Mouse (Mus musculus) E14TG2a.4 (cell line): ENCODE results near the gene H1f0.
"Not testable (repeated sequence)": the region's sequence is repeated elsewhere in the genome, so short reads cannot be mapped to it uniquely, and the experiment has no call there.

Source experiments
- H3K27me3 ChIP-seq: 2 replicates; pipeline ENCODE4 v1.6.1; 2014; ENCODE audit warnings: low read length, control low read depth; ENCODE audit not compliant: insufficient read depth
- H3K36me3 ChIP-seq: 2 replicates; pipeline ENCODE4 v1.6.1; 2014; ENCODE audit warnings: low read length, control low read depth; ENCODE audit not compliant: insufficient read depth
- H3K4me1 ChIP-seq: replicated peaks from 2 replicates; pipeline ENCODE4 v1.6.1; 2014; ENCODE audit warnings: low read depth, low read length, control low read depth
- H3K4me3 ChIP-seq: replicated peaks from 2 replicates; pipeline ENCODE4 v1.5.1; 2014; ENCODE audit warnings: mild to moderate bottlenecking, low read length
- H3K9me3 ChIP-seq: 2 replicates; pipeline ENCODE4 v1.6.1; 2014; ENCODE audit warnings: low read length, control low read depth
- CTCF ChIP-seq: conservative IDR thresholded peaks from 2 replicates; pipeline ENCODE4 v1.5.1; 2014; ENCODE audit warnings: low read length
- NANOG ChIP-seq: IDR thresholded peaks from 2 replicates; pipeline ENCODE4 v1.6.1; 2014; ENCODE audit warnings: borderline replicate concordance, low read length, mixed read lengths
- POU5F1 ChIP-seq: IDR thresholded peaks from 2 replicates; pipeline ENCODE4 v1.6.1; 2014; ENCODE audit warnings: low read length, borderline replicate concordance

Gene H1f0

DNA sequence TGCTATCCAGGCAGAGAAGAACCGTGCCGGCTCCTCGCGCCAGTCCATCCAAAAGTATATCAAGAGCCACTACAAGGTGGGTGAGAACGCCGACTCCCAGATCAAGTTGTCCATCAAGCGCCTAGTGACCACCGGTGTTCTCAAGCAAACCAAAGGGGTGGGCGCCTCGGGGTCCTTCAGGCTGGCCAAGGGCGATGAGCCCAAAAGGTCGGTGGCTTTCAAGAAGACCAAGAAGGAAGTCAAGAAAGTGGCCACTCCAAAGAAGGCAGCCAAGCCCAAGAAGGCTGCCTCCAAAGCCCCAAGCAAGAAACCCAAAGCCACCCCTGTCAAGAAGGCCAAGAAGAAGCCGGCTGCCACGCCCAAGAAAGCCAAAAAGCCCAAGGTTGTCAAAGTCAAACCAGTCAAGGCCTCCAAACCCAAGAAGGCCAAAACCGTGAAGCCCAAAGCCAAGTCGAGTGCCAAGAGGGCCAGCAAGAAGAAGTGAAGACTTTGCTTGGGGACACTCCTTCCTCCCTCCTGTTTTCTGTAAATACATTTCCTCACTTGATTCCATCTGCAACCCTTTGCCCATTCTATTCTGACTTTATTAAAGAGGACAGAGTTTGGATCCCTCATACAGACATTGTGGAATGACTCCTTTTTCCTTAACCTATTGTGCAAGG, 704 bp downstream of the H1f0 start:
- Histone ChIP-seq H3K27me3 (peaks cover 56% of the 10 kb centered on the region), H3K9me3 (no peaks in the 10 kb centered on the region), H3K4me1 (peaks cover 57% of the 10 kb centered on the region), H3K4me3 (peak overlapping the region; percentile 80), H3K36me3 (peaks cover 4% of the 10 kb centered on the region)
- no peak for TF ChIP-seq CTCF
- no peak for TF ChIP-seq POU5F1
- no peak for TF ChIP-seq NANOG

DNA sequence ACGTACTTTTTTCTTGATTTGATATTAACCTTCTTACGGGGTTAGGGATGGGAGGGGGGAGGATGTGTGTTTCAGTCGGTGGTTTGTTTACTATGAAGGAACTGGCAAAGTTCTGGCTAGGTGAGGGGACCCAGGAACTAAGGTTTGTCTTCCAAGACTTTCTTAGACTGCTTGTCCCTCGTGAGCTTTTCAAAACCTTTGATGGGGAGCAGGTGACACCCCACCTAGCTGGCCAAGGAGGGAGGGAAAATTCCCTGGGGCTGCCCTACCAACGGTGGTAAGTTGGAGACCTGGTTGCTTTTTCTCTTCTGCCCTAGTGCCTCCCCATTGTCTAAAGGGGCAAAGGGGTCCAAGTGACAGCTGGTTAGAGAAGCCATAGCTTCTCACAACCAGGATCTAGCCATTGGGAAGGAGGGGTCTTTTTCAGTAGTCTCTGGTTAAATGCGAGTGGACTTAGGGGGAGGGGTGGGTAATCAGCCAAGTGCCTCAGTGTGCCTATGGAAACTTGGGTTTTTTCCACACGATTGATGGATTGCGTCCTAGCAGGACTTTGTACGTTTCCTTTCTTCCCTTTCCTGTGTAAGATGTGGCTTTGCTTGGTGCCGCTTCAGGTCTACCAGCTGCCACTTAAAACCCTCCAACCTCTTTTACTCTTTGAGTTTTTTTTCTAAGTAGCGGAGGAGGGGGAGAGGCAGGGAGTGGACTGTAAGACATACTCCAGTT, 1.4 kb downstream of the H1f0 start:
- Histone ChIP-seq H3K36me3 (peaks cover 11% of the 10 kb centered on the region), H3K27me3 (peaks cover 50% of the 10 kb centered on the region), H3K4me3 (peak overlapping the region; percentile 93; the same call in 1 of the 2 replicates), H3K9me3 (no peaks in the 10 kb centered on the region), H3K4me1 (peaks cover 57% of the 10 kb centered on the region)
- TF ChIP-seq CTCF, result no peak
- no peak for TF ChIP-seq POU5F1
- no peak for TF ChIP-seq NANOG

DNA sequence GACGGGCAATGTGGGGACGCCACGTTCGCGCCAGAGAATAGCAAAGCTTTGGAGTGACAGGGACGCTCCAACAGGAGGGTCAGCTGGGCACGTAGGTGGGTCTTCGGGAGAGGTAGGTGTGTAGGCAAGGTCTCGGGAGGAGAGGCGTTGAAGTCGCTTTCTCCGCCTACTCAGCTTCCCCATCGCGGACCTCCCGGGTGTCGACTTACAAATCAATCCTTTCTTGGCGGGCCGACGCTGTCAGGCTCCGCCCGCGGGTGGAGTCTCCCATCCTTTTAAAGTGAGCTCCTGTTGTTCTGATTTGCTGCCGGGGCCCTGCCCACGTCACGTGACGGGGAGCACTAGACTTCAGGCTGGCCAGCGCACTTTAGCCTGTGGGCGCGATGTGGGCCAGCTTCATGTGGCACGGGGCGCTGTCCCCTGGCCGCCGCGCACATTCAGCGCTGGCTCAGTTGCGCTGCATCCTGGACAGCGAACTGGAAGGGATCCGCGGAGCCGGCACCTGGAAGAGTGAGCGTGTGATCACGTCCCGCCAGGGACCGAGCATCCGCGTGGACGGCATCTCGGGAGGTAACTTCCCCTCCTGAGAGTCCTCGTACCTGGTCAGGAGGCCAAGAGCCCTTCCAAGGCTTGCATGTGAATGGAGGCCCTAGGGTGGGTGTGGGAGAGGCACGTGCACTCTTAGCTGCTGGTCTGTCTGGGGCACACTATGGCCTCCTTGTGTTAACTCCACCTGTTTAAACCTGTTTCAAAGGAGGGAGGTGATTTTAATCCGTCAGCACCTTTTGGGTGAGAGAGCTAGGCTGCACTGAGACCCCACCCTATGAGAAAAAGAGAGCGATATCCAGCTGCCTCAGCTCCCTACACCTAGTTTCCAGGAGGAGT, 2.5 kb downstream of the H1f0 start:
- H3K27me3 ChIP-seq, result peaks cover 39% of the 10 kb centered on the region
- H3K4me1 ChIP-seq, result peaks cover 52% of the 10 kb centered on the region
- H3K4me3 ChIP-seq, result peak overlapping the region; percentile 93
- no peak for TF ChIP-seq POU5F1
- no peak for TF ChIP-seq CTCF
- no peak for TF ChIP-seq NANOG
- peaks cover 23% of the 10 kb centered on the region for H3K36me3 ChIP-seq
- no peaks in the 10 kb centered on the region for H3K9me3 ChIP-seq

DNA sequence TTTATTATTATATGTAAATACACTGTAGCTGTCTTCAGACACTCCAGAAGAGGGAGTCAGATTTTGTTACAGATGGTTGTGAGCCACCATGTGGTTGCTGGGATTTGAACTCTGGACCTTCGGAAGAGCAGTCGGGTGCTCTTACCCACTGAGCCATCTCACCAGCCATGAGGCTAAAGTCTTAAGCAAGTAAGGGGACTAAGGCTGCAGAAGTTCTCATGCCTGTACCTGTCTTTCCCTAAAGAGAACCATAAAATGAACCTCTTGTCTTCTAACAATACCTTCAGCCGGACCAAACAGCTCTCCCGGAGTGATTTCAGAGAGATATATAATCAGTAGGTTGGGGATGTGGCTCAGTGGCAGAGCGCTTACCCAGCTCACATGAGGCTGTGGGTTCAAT, 3.7 kb downstream of the H1f0 start:
- H3K4me1 ChIP-seq, result peaks cover 45% of the 10 kb centered on the region
- H3K4me3 ChIP-seq, H3K9me3 ChIP-seq: not testable (repeated sequence)
- peaks cover 34% of the 10 kb centered on the region for H3K36me3 ChIP-seq
- H3K27me3 ChIP-seq, result peaks cover 29% of the 10 kb centered on the region

DNA sequence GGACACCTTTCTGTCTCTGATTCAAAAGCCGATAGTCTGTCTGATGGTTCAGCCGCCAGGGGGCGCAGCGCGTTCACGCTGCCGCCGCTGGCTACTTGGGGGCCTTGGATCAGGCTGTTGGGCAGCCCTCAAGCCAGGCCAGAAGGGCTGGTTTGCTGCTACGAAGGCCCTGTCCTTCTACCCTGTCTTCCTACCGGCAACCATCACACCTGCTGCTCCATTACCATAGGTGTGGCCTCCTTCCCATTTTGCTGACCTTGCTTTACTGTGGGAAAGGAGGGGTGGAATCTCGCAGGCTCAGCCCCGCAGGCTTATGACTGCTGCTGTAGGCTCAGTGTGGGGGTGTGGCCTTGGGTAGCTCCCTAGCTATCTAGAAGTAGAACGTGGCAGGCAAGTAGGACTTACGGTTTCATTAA, 9.7 kb downstream of the H1f0 start:
- peaks cover 30% of the 10 kb centered on the region for H3K27me3 ChIP-seq
- TF ChIP-seq CTCF (peak; percentile 43), NANOG (no peak)
- H3K4me3 ChIP-seq, result peak overlapping the region; percentile 13; the same call in 1 of the 2 replicates
- H3K36me3 ChIP-seq, result peaks cover 47% of the 10 kb centered on the region
- H3K9me3 ChIP-seq, result no peaks in the 10 kb centered on the region
- peaks cover 62% of the 10 kb centered on the region for H3K4me1 ChIP-seq

DNA sequence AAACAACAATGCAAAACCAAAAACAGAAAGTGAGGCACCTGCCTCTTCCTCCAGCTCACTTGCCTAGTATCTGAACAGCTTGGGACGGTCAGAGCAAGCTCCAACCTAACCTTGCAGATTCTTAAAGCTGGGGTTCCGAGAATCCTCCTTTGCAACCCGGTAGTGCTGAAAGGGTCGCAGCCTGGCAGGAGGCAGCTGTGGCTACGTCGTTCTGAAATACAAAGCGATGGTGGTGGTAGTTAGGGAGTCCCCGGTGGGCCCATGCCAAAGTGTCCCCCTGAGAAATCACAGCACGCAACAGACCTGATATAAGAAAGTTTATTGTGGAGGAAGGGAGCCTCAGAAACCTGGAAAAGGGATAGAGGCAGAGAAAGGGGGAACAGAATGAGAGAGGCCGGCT, 10.1 kb downstream of the H1f0 start:
- H3K36me3 ChIP-seq, result peaks cover 47% of the 10 kb centered on the region
- peaks cover 34% of the 10 kb centered on the region for H3K27me3 ChIP-seq
- no peaks in the 10 kb centered on the region for H3K9me3 ChIP-seq
- H3K4me1 ChIP-seq, result peaks cover 63% of the 10 kb centered on the region
- 0 out of 2 replicates have a peak overlapping the region, but pooled peaks have one; percentile 13 for H3K4me3 ChIP-seq
- TF ChIP-seq NANOG (no peak), POU5F1 (no peak), CTCF (no peak)

DNA sequence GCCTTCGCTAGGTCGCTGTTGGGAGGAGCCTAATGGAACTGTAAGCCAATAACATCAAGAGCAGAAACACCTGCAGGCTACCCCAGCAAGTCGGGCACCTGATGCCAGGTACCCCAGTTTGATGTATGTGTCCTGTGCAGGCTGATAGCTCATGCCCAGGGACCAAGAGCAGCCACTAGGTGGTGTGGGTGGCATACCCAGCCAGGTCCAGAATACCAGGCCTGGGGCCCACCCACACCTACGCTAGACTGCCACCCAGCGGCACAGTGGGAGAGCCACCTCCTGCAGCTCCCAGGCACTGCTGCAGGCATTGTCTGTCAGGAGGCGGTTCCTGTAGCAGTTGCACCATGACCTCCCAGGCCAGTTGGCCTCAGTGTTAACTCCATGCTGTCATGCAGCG, 10.6 kb downstream of the H1f0 start:
- Histone ChIP-seq H3K9me3 (no peaks in the 10 kb centered on the region), H3K36me3 (peaks cover 44% of the 10 kb centered on the region), H3K4me3 (no peak overlapping the region), H3K27me3 (peaks cover 39% of the 10 kb centered on the region), H3K4me1 (peaks cover 67% of the 10 kb centered on the region)
- TF ChIP-seq NANOG (no peak), CTCF (peak; percentile 35), POU5F1 (no peak)

DNA sequence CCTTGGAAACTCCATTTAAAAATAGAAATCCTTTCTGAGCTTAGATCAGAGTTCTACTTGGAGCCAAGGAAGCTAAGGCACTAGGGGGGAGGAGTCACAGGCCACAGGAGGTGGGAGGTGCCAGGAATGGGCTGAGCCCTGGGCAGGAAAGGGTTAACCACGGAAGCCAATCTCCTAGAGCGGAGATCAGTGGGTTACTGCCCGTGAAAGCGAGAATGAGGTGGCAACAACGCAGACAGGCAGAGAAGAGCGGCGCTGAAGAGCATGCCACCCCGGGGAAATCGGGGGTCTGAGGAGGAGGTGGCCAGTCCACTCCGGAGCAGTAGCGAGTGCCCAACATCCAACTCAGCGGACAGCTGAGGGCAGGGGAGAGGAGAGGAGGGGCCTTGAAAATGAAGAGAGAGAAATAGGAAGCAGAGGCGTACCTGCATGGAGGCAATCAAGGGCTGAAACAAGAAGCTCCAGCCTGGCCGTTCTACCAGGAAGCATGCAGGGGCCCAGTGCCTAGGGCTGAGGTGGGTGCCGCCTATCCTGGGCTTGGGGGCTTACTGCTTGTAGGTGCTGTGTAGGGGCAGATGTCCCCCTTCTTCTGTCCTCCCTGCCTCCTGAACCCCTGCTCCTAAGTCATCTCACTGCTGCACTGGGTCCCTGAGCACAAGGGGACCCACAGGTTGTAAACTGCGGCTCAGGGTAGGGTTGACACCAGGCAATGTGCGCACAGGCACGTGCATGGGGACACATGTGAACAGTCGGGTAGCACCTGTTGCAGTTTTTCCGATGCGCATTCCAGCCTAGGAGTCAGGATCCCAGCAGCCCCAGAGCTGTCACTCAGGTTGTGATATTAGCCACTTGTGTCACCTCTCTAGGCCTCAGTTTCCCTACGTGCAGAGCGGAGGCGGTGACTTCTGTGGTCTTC, 12.5 kb downstream of the H1f0 start:
- Histone ChIP-seq H3K9me3 (no peaks in the 10 kb centered on the region), H3K27me3 (peaks cover 40% of the 10 kb centered on the region), H3K4me3 (peak overlapping the region; percentile 57), H3K36me3 (peaks cover 25% of the 10 kb centered on the region), H3K4me1 (peaks cover 73% of the 10 kb centered on the region)
- TF ChIP-seq POU5F1 (no peak), CTCF (no peak), NANOG (no peak)
